Mouse (Mus musculus): Measurements from ENCODE around the gene Zrsr2.

Zrsr2 gene

DNA sequence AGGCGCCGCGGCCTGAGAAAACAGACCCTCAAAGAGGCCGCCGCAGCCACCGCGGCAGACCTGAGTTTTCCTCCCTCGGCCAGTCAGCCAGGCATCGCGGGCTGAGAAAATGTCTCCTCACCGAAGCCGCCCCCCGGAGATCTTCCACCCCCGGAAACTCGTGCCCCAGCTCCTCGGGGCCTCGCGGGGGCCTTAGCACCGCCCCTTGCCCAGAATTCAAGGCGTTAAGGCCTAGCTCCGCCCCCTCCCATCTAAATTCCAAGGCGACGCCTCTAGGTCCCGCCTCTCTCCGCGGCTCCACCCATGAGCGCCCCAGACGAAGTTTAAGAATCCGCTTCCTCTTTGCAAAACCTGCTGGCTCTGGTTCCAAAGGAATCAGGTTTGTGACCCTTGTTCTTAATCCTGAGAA is at the start of gene Zrsr2:
Zrsr2 (minus strand) TSS at position 195 of the 409 bp plus-strand sequence.
- peak; percentile 93 for DNase-seq (ENCODE audit: low read depth, low spot score)

DNA sequence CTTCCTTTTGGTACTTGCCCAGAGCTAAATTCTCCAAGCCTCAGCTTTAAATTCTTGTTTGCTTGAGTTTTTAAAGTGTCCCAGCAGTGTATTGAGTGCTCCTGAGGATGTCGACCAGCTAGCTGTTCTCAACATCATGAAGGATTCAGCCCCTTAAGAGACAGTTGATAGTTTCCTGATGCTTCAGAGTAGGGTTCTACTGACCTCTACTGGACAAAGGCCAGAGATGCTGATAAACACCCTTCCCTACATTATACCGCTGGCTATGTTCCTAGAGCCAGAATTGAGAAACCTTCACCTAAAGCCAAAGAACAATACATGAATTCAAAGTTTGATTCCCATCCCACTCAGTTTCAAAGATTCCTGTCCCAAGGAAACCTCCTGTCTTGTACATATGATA is 46.3 kb upstream of the Zrsr2 start:
- DNase-seq (ENCODE audit: low read depth, low spot score): peak; percentile 49

DNA sequence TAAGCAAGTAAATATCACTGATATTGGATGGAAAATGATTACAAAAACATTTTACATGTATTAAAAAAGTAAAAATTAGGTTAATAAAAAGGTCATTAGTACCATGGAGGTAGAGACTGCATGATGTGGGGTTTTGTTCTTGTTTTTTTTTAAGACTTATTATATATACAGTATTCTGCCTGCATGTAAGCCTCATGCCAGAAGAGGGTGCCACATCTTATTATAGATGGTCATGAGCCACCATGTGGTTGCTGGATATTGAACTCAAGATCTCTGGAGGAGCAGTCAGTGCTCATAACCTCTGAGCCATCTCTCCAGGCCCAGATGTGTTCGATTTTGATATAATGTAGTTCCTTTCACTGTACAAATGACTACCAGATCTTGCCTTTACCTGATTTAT is 41.4 kb upstream of the Zrsr2 start:
- DNase-seq (ENCODE audit: low read depth, low spot score): peak; percentile 31

DNA sequence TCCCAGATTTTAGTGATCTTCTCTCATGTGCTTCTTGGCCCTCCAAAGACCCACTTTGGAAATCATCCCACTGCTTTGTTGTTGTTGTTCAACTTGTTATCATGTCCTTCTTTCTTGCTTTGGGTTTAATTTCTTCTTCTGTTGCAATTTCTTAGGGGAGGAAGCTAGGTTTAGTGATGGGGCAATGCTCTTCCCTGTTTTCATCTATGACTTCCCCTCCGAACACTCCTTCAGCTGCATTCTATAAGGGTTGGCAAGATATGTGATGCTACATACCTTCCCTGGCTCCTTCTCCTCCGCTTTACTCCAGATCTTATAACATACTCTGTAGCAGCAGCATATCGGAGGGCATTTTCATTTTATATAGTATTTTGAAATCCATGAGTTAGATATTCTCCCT is 38.3 kb upstream of the Zrsr2 start:
- no peak for DNase-seq (ENCODE audit: low read depth, low spot score)

DNA sequence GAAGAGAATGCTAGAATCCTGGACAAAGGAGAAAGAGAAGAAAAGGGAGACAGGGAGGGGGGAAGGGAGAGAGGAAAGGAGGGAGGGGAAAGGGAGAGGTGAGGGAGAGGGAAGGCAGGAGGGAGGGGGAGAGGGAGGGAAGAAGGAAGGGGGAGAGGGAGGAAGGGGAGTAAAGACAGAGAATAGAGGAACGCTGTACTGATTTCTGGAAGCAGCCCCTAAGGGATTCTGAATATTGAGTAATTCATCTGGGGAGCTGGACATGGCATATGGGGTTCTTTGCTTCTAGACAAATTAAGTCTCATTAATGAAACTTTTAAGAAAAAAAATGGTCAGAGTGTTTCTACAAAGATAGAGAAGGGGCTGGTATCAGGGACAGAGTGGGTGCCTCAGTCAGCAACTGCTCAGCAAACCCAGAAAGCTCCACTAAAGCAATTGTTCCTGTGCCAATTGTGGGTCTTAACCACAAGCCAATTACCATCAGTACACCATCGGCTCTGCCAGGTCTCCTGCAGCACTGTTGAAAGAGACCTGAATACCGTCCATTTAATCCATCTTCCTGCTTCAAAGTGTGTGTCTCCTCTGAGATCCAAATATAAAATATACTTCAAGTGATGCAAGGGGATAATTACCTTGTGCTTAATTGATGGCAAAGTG is 29.4 kb upstream of the Zrsr2 start:
- DNase-seq (ENCODE audit: low read depth, low spot score): no peak

DNA sequence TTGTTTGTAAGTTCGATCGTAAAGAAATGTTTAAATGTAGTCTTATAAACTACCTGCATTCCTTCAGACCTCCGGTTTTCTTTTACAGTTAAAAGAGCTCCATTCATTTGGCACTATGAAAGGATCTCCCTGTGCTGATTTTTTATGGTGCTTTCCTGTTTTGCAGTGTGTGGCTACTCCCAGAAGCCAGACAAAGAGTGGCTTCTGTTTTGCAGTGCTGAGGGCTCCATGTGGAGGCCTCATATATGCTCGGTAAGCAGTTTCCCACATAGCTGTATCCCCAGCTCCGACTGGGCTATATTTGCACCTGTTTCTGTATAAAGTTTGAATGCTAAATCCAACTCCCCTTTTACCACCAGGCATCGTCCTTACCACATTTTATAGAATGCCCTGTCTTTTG is 23.7 kb upstream of the Zrsr2 start:
- DNase-seq (ENCODE audit: low read depth, low spot score): no peak

DNA sequence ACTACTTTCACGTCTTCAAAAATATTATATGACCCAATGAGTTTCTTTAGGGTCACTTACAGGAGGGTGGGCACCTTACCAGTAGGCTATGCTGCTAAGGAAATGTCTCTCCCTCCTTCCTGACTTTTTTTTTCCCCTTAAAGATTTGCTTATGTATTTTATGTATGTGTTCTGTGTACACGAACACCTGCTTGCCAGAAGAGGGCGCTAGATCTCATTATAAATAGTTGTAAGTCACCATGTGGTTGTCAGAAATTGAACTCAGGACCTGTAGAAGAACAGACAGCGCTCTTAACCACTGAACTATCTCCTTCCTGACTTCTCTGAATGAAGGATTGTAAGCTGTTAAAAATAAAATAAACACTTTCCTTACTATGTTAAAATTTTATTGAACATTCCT is 23.0 kb upstream of the Zrsr2 start:
- DNase-seq (ENCODE audit: low read depth, low spot score): peak; percentile 18

DNA sequence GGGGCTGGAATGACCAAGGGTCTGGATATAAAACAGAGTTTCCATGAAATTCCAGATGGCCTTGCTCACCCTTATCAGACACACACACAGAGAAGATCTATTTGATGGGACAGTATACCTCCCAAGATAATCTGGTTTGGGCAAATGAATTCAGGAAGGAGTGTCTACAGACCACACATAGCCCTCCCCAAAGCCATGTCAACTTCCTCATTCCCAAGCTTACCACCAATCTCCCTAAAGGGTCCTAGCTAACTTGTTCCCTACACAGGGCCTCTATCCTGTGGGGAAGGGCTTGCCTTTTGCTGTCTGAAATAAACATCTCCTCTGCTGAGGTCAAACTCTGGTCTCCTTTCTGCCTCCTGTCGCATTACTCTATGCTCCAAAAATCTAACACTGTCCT is 22.6 kb upstream of the Zrsr2 start:
- DNase-seq (ENCODE audit: low read depth, low spot score): no peak

DNA sequence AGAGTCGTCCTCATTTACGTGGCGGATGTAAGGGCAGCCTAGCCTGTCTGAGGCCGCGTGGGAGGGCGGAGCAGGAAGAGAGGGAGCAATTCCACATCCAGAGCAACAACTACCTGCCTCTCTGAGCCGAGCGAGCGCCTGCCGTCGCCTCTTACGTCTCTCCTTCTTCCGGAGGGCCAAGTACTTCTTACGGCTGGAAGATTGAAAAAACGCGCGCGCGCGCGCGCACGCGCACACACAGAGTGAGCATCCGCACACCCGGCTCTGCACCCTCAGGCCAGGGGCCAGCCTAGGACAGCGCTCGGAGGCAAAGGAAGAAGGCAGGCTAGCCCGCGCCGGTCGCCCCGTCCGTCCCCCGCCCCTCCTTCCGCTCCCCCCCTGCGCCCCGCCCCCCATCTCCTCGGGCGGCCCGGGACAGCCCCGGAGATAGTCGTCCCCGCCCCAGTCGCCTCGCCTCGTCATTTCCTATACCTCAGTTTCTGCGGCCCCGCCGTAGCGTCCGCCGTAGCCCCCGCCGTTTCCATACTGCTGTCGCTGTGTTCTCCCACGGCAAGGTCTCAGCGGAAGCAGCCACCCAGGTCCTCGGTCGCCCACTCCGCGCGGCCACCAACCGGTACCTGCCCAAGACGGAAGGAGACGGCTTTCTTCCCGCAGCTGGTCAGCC is 526 bp downstream of the Zrsr2 start:
- DNase-seq (ENCODE audit: low read depth, low spot score): peak; percentile 80

DNA sequence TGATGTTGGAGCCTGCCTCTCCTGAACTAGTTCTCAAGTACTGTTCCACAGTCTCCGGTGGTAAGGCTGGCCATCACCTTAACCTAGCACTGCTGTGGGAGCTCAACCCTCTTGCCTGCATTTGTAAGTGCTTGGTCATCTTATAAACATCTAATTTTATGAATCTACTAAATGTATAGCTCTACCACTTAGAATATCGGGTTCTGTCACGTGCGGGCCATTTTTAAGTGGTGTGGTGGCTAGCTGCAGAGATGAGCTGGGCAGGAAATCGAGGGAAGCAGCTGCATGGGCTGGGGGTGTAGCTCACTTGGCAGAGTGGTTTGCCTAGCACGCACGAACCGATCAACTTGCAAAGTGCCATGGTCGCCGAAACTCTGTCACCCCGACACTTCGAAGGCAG is 1.1 kb downstream of the Zrsr2 start:
- DNase-seq (ENCODE audit: low read depth, low spot score): no peak

DNA sequence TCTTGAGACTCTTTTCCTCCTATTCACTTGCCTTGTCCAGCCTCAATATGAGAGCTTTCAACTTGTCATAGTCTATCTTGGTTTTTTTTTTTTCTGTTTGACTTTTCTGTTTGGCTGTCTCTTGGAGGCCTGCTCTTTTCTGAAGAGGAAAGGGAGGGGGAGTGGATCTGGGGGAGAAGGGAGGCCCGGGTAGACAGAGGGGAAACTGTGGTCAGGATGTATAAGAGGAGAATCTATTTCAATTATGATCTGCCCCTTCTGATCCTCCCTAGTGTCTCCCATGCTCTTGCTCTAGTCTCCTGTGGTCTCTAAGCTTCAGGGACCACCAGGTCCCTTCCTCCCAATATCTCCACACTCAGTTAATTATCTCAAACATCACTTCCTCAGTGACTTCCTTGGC is 6.8 kb downstream of the Zrsr2 start:
- no peak for DNase-seq (ENCODE audit: low read depth, low spot score)

DNA sequence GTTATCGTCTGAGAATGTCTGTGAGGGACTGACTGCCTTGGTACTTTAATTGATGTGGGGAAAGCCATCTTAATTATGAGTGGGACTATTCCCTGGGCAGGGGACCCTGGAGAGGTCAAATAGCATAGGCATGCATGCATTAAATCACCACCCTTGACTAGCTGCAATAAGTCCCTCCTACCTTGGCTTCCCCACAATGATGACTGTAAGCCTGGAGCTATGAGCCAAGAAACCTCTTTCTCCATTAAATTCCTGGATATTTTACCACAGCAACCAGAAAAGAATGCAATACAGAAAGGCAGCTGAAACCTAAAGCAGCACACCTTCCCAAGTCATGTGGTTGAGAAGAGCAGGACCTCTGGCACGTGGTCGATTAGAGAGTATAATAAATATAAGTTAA is 14.1 kb downstream of the Zrsr2 start:
- DNase-seq (ENCODE audit: low read depth, low spot score): no peak

DNA sequence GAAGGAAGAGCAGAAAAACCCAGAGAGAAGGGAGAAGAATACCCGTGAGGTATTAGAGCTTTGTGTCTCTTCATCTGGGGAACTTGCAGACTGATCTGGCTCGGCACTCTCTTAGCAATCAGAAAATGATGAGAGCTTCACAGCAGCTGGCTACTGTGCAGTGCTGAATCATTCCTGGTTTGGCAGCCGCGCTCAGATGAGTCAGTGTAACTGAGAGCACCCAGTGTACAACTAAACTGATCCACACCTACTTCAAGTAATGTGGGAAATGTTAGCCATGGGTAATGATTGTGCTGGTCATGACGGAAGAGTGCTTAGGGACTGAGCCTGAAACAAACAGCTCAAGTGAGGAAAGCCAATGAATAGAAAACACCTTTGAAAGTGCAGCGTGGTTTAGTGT is 19.9 kb downstream of the Zrsr2 start:
- DNase-seq (ENCODE audit: low read depth, low spot score): no peak

DNA sequence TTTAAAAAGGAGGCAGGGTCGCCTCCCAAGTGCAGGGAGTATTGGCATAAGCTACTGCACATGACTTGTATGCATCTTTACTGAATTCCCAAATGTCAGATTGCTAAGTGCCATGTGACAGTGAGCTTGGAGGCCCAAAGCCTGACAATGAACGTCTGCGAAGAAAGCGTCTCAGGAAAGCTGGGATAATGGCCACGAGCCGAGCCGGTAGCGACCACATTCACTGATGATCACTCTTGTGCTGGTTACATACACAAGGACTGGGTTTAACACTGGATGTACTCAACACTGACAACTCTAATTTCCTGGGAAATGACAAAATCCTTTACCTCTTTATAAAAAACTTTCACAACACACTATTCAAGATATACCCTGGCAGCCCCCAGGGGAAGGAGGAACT is 23.7 kb downstream of the Zrsr2 start:
- DNase-seq (ENCODE audit: low read depth, low spot score): no peak

DNA sequence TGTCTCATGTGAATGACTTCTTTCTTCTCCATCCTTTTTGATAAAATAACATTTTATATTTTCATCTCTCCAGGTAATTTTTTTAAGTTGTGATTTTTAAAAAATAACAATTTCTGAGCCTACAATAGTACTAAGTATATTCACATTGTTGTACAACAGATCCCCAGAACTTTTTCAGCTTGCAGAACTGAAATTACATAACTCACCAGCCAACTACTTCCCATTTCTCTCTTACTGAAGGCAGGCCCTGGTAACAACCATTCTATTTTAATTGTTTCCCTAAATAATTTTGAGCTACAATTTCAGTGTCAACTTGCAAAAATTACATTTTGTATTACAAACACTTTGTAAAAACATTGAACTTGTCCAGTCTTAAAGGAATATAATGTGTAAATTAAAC is 28.9 kb downstream of the Zrsr2 start:
- DNase-seq (ENCODE audit: low read depth, low spot score): peak; percentile 58

DNA sequence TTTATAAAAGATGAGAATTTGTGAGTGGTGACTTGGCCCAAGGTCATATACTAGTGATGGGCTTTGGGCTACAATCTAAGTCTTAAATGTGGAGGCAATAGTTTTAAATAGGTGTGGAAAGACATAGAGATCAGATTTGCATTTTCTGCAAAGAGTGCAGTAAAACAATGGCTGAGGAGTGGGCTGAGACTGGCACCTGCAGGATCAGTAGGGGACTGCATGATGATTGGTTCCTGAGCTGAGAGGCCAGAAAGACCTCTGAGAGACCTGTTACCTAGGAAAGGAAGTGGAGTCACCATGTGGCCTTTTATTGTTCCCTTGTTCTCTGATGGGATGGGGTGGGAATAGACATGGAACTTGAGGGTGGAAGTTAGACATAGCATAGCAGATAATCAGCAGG is 45.7 kb downstream of the Zrsr2 start:
- DNase-seq (ENCODE audit: low read depth, low spot score): peak; percentile 61

DNA sequence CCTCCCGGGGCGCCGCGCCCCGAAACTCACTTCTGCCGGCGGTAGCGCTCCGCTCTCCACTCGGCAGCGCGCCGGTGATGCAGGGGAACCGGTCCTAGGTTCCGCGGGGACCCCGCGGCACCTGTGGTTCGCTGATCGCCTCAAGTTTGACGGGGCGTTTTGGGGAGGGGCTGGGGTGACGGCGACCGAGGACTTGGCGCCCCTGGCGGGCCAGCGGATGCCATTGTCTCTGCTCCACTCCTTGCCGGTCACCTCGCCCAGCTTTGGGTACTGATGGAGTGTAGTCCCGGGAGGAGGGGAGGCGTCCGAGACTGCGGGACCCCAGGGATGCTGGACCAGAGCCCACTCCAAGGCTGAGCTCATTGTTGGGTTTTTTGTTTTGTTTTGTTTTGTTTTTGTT is 49.1 kb downstream of the Zrsr2 start:
- peak; percentile 75 for DNase-seq (ENCODE audit: low read depth, low spot score)

DNA sequence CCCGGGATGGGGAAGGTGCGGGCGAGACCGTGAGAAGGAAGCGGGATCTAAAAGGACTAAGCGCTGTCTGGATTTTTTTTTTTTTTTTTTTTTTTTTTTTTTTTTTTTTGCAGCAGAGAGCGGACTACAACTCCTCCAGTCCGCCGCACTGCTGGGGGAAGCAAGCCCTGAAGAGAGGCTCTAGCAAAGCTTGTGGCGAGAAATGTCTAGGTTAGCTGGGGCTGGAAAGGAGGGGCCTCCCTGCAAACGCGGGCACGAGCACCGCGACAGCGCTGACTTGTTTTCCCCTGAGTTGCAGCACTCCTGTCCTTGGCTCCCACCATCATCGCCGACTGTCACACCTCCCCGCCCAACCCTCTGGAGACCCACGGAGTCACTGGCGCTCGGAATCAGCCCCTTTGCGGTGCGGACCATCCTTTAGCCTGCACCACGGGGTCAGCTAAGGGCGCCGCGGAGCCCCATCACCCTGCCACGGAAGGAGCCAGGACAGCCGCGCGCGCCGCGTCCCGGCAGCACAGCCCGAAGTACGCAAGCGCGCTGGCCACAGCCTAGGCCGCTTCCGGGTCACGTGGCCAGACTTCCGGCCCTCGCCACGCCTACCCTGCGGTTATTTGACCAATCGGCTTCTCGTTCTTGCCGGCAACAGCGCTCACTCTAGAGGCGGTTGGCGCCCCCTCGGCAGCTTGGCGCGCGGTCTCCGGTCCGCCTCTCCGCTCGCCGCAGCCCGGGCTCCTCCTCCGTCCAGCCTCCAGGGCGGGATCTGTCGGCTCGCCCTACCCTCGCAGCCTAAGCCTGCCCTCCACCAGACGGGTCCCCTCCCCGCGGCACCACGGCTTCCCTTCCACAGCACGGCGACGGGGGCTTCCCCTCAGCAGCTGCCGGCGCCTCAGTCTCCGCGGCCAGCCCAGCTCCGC is 49.9 kb downstream of the Zrsr2 start, which contains the start of gene Ap1s2:
Ap1s2 (plus strand) TSS at position 681 of the 914 bp plus-strand sequence.
- DNase-seq (ENCODE audit: low read depth, low spot score): peak; percentile 93

DNA sequence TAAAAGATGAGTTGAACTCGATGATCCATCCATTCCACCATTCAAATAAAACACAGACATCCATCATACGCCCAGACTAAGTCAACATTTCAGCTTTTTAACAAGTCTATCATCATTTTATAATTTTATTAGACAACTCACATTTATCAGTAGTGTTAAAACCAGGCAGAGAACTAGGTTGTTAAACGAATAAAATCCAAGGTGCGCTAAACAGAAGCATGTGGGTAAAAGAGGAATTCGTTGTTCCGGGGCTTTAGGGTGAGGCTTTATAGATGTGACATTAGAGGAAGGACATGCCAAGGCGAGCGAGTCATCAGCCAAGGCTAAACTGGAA is 50.5 kb downstream of the Zrsr2 start:
- peak; percentile 46 for DNase-seq (ENCODE audit: low read depth, low spot score)

DNA sequence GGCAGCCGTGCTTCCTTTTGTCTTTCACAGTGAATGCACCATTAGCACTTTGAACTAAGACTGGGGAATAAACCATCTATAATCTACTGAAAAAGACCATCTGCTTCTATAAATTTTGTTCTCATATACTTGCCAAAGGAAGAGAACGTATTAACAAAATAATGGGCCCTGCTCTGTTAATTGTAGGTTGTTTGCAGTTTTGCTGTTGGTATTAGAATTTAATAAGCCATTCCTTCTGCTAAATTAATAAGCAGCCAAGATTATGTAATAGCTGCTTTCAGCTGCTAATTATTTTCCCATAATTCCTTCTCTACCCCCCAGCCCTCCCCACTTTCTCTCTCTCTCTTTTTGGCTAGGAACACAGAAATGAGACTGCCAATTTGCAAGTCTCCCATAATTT is 51.6 kb downstream of the Zrsr2 start:
- DNase-seq (ENCODE audit: low read depth, low spot score): no peak

DNA sequence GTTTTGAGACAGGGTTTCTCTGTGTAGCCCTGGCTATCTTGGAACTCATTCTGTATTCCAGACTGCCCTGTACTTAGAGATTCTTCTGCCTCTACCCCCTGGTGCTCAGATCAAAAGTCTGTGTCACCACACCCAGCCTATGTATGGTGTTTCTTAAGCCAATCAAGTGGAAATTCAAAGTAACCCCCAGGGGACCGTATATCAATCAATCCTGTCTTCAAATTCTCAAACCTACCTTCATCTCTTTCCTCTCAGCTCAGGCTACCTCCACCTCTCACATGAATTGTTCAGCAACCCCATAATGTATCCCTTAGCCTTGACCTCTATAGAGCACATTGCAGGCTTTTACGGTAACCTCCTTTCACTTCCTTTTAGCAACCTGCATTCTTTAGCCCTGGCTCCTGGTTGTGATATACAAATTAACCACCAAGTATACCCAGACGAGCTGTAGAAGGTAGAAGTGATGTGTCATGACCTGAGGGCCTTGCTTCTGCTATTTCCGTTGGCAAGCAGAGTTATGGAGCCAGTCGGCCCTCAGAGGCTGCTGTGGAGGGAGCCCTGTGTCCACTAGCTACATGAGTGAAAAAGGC is 58.9 kb downstream of the Zrsr2 start:
- DNase-seq (ENCODE audit: low read depth, low spot score): peak; percentile 77

DNA sequence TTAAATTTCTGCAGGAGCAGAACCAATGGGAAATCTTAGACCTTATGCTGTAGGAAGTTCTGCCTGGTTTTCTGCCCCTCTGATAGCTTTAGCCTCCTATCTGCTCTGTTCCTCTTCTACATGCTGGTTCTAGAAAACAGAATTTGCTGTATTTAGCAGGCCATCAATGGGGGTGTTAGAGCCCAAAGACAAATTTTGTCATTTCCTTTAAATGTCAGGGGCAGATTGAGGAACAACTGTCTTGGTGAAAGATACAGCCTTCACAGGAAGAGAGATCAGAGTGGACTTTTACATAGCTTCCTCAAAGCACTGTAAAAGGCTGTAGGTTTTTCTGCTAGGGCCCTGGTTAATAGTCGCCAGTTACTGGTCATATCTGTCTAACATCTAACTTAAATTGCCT is 61.1 kb downstream of the Zrsr2 start:
- no peak for DNase-seq (ENCODE audit: low read depth, low spot score)

Data from A20 (cell line).